Mouse (Mus musculus): ENCODE data around the gene Pepd.

Pepd gene

GRCm38 (mm10) chr7:35056436-35056864 is 144.3 kb downstream of the Pepd start, which contains the start of gene Cebpg:
Cebpg (minus strand) TSS chr7:35056573.
- peak; percentile 99 for ATAC-seq (ENCODE audit: low TSS enrichment)

- ATAC-seq (ENCODE audit: low TSS enrichment), result no peak
These were observed 144.8 kb downstream of the Pepd start for GRCm38 (mm10) chr7:35056999-35057398.

- no peak for ATAC-seq (ENCODE audit: low TSS enrichment)
These were observed 145.4 kb downstream of the Pepd start for GRCm38 (mm10) chr7:35057569-35057968.

- ATAC-seq (ENCODE audit: low TSS enrichment), result no peak
These were observed 146.2 kb downstream of the Pepd start for GRCm38 (mm10) chr7:35058329-35058728.

GRCm38 (mm10) chr7:35059467-35059866 is 147.3 kb downstream of the Pepd start:
- no peak for ATAC-seq (ENCODE audit: low TSS enrichment)

- no peak for ATAC-seq (ENCODE audit: low TSS enrichment)
These were observed 152.4 kb downstream of the Pepd start for GRCm38 (mm10) chr7:35064286-35065258.

GRCm38 (mm10) chr7:35065958-35066357 is 153.8 kb downstream of the Pepd start:
- no peak for ATAC-seq (ENCODE audit: low TSS enrichment)

GRCm38 (mm10) chr7:35066640-35067212 is 154.5 kb downstream of the Pepd start:
- ATAC-seq (ENCODE audit: low TSS enrichment), result no peak

GRCm38 (mm10) chr7:35076645-35077044 is 164.5 kb downstream of the Pepd start:
- ATAC-seq (ENCODE audit: low TSS enrichment), result no peak

- ATAC-seq (ENCODE audit: low TSS enrichment), result no peak
These were observed 168.7 kb downstream of the Pepd start for GRCm38 (mm10) chr7:35080843-35081338.

- no peak for ATAC-seq (ENCODE audit: low TSS enrichment)
These were observed 169.4 kb downstream of the Pepd start for GRCm38 (mm10) chr7:35081406-35082104.

- ATAC-seq (ENCODE audit: low TSS enrichment), result no peak
These were observed 172.6 kb downstream of the Pepd start for GRCm38 (mm10) chr7:35084565-35085360.

- ATAC-seq (ENCODE audit: low TSS enrichment), result peak; percentile 62; the same call in 1 of the 2 replicates
These were observed 174.2 kb downstream of the Pepd start for GRCm38 (mm10) chr7:35086271-35086861.

GRCm38 (mm10) chr7:35090550-35090949 is 178.4 kb downstream of the Pepd start:
- no peak for ATAC-seq (ENCODE audit: low TSS enrichment)

Measured in frontal cortex, adult (tissue).